Mouse (Mus musculus): Measurements from ENCODE around the gene Heatr1. TPM values are rescaled to one million over a fixed set of nuclear protein-coding genes. Genes with fewer than 3 reads are reported as not detected.
"Not testable (repeated sequence)": the region's sequence is repeated elsewhere in the genome, so short reads cannot be mapped to it uniquely, and the experiment has no call there.

Heatr1 gene
- total RNA-seq, 2 experiments from 2014 or later, result 33.4 to 50.1 TPM

DNA sequence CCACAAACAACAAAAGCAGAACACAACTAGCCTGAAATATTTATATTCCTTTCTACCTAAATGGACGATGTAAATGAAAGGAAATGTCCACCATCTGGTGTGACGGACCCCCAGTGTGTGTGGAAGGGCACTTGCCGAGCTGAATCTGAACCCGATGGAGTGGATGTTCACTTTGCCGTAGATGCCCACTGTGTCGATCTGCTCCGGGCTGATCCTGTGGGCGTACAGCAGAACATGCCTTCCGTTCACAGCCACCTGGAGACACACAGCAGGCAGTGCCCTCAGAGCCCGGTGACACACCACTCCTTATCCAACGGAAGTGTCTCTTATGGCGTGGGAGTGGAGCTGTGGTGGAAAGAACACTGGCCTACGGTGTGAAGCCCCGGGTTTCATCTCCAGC is 58.3 kb downstream of the Heatr1 start:
- no peak for DNase-seq

DNA sequence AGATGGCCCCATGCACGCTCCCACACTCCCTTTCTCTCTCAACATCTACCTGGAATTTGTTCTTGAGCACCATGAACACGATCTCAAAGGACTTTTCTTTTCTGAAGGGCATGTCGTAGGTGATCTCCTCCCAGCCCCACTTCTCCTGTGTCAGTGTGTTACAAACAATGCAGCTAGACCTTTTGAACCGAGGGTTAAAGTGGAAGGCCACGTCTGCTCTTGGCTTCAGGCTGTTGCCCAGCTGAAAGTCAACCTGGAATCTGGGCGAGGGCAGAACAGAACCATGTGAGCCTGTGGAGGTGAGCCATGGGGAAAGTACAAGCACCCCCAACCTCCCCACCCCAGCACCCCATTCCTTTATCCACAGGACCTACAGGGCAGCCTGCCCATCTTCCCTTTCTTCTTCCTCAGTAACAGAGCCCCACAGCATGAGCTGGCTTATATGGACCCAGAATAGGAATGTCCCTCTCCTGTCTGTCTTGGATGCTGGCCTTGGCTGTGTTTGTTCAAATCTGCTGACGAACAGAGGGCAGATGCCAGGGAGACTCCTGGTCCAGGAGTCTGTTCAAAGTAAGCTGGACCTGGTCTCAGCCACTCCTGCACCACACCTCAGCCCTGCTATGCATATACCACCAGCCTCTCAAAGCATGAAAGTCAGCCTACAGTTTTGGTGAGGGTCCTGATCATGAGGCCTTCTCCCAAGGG is 60.0 kb downstream of the Heatr1 start:
- DNase-seq, result no peak

DNA sequence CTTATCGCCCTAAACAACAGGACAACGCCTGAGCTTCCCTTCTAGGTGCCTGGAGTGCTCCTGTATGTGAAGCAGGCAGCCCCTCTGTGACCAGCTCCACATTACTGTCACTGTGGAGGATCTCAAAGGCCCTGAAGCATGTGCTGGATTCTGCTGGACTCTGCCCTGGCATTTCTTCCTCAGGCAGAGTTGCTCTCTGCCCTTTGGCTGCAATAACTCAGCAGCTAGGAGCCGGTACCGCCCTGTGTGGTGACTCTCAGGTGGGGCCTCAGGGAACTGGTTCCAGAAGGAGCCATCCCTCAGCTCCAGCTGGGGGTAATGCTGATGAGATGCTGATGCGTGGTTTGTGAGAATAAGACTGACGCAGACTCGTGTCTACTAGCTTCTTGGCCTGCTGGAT is 61.9 kb downstream of the Heatr1 start:
- DNase-seq, result no peak

DNA sequence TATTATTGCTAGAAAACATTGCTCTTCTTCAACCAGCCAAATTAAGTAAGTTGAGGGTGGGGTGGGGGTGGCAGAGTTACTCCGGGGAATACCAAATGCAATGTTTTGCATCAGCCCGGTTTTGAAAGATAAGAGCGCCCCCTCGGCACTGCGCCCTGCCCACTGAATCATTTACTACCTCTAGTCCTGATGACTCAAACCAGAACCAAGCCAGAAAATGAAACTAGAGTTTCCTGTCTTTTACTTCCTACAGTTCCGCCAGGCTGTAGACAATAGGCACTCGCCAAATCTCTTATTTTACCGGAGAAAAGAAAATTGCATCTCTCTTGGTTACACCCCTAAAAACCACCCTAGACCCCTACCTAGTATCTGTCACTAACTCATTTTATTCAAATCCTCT is 65.6 kb downstream of the Heatr1 start:
- DNase-seq, result peak; percentile 71 to 82

DNA sequence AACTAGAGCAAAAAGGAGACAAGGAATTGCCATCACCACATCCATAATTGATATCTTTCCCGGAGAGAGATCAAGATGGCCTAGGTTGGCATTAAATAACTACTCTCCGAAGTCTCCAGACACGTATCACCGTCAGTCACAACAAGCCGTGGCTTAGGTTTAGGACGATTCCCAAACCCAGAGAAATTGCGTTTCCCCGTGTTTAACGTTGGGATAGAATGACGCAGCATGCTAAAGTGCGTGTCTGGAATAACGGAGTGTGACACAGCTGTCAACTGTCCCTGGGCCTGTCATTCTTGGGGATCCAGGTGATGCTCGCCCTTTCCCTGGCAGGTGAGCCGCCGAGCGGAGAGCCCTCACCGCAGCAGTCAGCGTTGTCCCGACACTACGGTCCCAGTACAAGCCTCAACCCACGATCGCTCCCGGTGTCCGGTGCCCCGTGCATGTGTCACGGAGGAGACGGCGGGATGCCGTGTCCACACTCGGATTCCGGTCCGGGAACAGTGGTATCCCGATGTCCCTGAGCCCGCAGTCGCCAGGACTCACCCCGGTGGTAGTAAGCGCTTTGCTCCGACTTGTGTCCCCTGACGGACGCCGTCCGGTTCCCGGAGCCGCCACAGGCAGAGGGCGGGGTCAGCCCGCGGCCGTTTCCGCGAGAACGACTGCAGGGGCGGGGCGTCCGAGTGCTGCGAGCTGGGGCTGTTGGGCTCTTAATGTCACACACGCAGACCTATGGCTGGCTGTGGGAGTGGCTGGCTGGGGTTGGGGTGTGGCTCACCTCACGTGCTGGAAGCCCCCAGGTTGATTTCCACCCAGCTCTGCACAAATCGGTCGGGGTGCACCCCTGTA is 66.3 kb downstream of the Heatr1 start:
- DNase-seq, result peak; percentile 98

DNA sequence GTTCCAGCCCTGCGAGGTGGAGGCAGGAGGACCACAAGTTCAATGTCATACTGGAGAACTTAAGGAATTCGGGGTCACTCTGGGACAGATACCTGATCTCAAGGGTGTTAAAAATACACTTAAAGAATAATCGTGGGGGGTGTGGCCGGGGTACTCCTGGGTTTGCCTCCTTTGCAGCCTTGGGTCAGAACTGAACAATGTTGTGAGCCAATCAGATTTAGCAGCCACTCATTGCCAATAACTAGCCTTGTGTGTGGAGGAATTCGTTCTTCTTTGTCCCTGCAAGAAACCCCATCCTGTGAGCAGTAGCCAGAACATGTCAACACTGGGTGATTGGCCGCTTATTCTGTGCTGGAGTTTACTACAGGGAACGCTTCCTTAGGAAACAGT is 66.9 kb downstream of the Heatr1 start:
- DNase-seq, result peak in 1 of 2 experiments; percentile 18

DNA sequence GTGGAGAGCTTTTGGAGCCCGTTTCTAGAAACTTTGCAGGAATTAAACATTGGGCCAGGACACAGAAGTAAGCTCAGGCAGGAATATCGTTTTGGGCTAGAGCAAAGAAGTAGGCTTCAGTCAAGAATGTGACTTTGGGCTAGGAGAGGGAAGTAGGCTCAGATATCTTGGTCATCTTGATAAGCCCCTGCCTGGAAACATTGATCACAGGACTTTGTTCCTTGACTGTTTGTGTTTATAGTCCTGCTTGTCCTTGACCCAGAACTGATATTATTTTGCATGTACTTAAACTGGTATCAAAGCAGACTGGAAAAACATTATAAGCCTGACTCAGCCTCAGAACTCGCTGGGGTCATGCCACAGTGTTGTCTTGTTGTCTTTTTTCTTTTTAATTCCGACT is 67.8 kb downstream of the Heatr1 start:
- no peak for DNase-seq

DNA sequence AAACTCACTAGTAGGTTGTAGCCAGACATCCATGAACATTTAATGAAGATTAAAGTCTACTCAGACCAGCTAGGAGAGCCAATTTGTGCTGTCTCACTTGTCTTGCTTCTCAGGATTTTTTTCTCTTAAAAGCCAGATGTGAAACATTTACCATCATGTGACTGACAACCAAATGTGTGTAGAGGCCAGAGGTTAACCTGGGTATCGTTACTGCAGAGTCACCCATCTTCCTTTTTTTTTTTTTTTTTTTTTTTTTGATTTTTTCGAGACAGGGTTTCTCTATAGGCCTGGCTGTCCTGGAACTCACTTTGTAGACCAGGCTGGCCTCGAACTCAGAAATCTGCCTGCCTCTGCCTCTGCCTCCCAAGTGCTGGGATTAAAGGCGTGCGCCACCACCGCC is 69.3 kb downstream of the Heatr1 start:
- not testable (repeated sequence) for DNase-seq

DNA sequence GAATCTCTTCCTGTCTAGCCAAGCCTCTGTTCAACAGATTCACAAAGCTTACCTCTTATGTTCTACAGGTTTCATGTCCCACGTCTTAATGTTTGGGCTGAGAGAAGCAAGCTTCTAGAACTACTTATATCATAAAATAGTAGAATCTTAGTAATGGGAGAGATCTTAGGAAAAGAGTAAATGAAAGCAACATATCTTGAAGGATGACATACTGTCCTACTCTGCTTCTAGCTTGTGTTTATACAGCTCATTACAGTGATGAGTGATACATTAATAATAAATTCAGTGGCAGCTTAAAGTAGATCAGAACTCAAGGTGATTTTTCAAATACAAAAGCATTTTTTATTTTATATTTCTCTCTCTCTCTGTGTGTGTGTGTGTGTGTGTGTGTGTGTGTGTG is 70.0 kb downstream of the Heatr1 start, which contains the start of gene Lgals8:
Gene Lgals8 (minus strand): TSS at position 101 of the 400 bp plus-strand sequence.
- DNase-seq, result no peak

DNA sequence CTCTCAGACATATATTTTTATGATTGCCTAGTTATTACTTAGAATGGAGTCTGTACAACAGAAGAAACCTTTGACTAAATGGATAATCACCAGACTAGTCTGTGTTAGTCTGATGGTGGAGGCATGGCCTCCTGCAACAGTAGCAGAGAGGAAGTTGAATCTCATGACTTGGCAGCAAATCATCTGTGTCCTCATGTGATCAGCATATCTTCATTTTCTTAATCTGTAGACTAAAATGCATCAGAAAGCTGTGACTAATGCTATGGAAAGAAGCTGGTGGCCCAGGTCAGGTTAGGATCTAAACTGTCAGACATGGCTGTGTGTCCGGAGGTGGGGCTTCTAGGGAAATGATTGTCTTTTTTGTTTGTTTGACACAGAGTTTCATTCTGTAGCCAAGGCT is 73.7 kb downstream of the Heatr1 start:
- DNase-seq, result peak in 1 of 2 experiments; percentile 8

DNA sequence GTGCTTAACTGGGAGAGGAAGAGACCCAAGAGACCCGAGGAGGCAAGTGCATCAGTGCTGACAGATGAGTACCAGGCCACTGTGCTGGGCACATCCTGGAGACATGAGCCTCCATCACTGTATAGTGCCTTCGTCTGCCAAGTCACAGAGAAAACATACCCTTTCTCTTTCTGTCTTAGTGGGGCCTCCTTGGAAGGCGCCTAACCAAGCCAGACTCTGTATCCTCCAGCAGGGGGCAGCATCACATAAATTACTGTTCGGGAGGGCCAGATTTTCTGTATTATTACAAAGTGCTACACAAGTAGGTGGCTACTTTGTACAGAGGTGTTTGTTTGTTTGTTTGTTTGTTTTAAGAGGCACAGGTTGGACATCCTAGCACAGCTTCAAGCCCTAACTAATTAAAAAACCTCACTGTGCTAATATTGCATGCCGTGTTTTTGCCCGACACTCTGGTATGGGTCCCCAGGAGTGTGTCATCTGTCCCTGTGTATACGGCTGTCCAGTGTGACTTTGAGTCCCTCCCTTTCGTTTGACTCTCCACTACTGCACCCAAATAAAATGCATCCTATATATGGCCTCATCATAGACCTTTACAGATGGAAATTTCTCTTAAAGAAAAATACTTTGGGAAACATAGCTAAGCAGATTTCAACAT is 79.0 kb downstream of the Heatr1 start:
- DNase-seq, result peak; percentile 76 to 83

DNA sequence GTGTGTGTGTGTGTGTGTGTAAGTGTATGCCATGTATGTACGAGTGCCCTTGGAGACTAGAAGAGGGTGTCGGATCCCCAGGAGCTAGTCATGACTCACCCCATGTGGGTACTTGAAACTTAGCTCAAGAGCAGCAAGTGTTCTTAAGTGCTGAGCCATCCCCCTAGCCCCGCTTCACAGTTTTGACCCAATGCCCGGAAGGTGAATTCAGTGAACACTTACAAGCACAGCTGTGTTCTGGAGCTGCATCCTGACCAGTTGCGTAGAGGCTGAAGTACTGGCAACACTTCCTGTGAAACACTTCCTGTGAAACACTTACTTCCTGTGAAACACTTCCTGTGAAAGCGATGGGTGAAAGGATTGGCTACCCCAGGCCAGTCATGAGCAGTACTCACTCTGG is 80.4 kb downstream of the Heatr1 start:
- no peak for DNase-seq

DNA sequence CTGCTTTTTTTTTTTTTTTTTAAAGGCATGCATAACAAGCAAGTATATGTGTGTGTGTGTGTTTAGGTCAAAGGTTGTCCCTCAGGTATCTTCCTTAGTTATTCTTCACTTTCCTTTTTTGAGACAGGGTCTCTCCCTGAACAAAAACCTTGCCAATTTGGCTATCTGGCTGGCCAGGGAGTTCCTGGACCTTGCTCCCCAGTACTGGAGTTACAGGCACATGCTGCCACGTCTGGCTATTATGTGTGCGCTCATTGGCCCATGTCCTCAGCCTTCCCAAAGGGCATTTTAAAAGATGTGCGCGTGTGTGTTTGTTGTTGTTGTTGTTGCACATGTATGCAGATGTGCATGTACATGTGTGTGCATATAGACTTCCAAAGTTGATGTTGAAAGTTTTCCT is 82.1 kb downstream of the Heatr1 start:
- DNase-seq, result no peak

DNA sequence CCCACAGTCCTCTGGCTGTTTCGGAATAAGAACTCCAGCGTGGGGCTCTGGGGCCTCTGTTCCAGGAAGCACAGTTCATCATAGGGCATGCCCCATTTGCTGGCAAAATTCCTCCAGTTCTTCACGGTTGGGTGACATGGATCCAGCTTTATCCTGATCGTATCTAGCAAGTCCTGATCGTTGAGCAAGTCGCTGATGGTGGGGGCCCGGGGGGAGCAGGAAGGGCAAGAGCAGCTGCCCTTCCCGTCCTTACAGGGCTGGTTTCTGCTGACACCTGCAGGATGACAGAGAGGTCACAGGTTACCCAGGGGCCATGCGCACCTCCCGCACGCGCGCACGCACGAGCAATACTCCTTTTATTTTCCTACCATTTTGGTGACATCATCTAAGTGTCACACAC is 83.5 kb downstream of the Heatr1 start:
- DNase-seq, result no peak

DNA sequence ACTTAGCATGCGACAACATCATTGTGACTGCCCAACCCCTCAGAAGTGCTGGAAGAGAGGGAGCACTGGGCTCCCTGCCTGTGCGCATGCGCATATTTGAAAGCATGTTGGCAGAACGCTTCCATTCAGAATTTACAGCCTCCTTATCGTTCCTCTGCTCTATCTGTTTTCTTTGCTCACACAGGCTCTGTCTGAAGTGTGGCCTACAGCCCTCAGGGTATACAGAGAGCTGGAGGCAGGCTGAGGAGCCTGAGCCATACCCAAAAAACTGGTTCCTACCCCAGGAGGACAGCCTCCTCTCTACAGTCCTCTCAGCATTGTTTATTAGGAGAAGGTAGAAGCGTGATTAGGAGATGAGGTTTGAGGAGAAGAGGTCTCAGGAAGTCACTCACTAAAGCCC is 85.0 kb downstream of the Heatr1 start:
- peak in 1 of 2 experiments; percentile 11 for DNase-seq

DNA sequence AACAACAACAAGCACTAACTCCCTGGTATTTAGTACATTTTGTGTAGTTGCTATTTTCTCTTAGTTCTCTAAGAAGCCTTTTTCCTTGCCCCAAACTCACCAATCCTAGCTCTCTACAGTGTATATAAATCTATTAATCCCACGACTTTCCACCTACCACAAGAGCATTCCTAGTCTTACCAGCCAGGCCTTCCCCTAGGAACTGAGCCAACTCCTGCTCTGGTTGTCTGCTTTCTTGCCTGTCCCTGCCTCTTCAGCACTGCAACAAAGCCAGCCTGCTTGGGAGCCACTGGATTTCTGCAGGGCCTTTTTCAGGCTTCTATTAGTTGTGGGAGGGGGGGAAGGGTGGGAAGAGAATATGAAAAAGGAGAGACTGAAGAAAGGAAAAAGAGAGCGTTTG is 90.4 kb downstream of the Heatr1 start:
- DNase-seq, result no peak

DNA sequence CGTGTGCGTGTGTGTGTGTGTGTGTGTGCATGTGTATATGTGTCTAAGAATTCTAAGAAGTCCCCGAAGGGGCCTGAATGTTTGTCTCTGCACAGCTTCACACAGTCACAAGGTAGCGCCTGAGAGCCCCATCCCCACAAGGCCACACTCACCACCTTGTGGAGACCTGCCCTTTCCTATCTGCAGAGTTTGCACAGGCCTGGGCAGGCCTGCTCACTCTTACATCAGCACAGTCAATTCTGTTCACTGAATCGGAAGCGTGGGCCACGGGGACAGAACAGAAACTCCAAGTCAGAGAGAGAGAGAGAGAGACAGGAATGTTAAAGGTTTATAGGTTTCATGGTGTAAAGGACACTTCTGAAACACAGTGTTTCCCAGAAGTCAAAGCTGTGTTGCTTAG is 90.8 kb downstream of the Heatr1 start:
- no peak for DNase-seq

Other genes starting within 250 kb of the Heatr1 start
- 10 to 100 TPM; 20.0 to 20.3 TPM for gene Mtr, start 136.9 kb upstream of the Heatr1 start, total RNA-seq (2021)
- gene Actn2, start 54.3 kb upstream of the Heatr1 start, total RNA-seq (2021), result under 1 TPM; 0.10 to 0.59 TPM
- 10 to 100 TPM; 82.0 to 87.1 TPM for gene Lgals8, start 69.9 kb downstream of the Heatr1 start, total RNA-seq (2021)
- gene Edaradd, start 125.4 kb downstream of the Heatr1 start, total RNA-seq (2021), result under 1 TPM; 0.03 to 0.07 TPM
- 10 to 100 TPM; 18.1 to 22.8 TPM for gene Ero1lb, start 170.8 kb downstream of the Heatr1 start, total RNA-seq (2021)

Data from adrenal gland, postnatal 36 days (tissue).